8 mouse cellular contexts compared by ENCODE assay signal in genomic region chr12:14150936-14151631, GRCm38 (mm10). TPM values are rescaled to one million over a fixed set of nuclear protein-coding genes. Genes with fewer than 3 reads are reported as not detected.
DNase-seq lines count a peak whose midpoint lies in the region; ATAC-seq and TF ChIP-seq lines count a peak whose summit lies in the region.

No protein-coding gene starts in this region.

- H3K36me3 ChIP-seq in heart, embryonic 14.5 days (ENCODE audit: control insufficient read depth, insufficient read depth, low read length): no peaks in the 10 kb centered on the region
- H3K36me3 ChIP-seq in liver, embryonic 15.5 days (replicated peaks): no peaks in the 10 kb centered on the region

- no peaks in the 10 kb centered on the region for H3K4me1 ChIP-seq in cortical plate, adult 2 months (ENCODE audit: control insufficient read depth, insufficient read depth, low read length)
- H3K4me1 ChIP-seq in heart, embryonic 14.5 days (ENCODE audit: control insufficient read depth in 2 of 2, insufficient read depth in 2 of 2, low read length in 2 of 2): peaks cover 3 to 13% of the 10 kb centered on the region in 2 experiments; a peak in 2 of 4 replicates
- no peaks in the 10 kb centered on the region for H3K4me1 ChIP-seq in liver, embryonic 15.5 days (replicated peaks)

- TF ChIP-seq CTCF in cortical plate, adult 2 months (IDR thresholded peaks at IDR 0.05; ENCODE audit: extremely low read depth, insufficient read depth, low read length): no peak

- peak overlapping the region; percentile 64 for H3K4me3 ChIP-seq in cortical plate, adult 2 months (ENCODE audit: insufficient read depth, low read length)
- H3K4me3 ChIP-seq in heart, embryonic 14.5 days (ENCODE audit: control insufficient read depth in 1 of 2, insufficient read depth in 1 of 2, low read depth in 1 of 2, low read length in 2 of 2): peak overlapping the region; percentile 64 to 66
- H3K4me3 ChIP-seq in liver, embryonic 15.5 days (replicated peaks): peak overlapping the region; percentile 47

- peak overlapping the region; percentile 73 for H3K9ac ChIP-seq in heart, embryonic 14.5 days (ENCODE audit: low read length)
- no peak overlapping the region for H3K9ac ChIP-seq in liver, embryonic 15.5 days

- peak overlapping the region; percentile 95 for H3K4me2 ChIP-seq in heart, embryonic 14.5 days (ENCODE audit: low read length)
- peak overlapping the region; percentile 63 for H3K4me2 ChIP-seq in liver, embryonic 15.5 days

- no peak for TF ChIP-seq POLR2A in cortical plate, adult 2 months (IDR thresholded peaks at IDR 0.05; ENCODE audit: extremely low read depth, insufficient read depth, low read length)

- no peak for ATAC-seq in heart, embryonic 14.5 days (ENCODE audit: insufficient number of reproducible peaks, insufficient read depth, low FRiP score, low read depth)
- ATAC-seq in liver, embryonic 15.5 days (ENCODE audit: insufficient read depth): peak; percentile 43; the same call in 1 of the 2 replicates

- WGBS in heart, embryonic 14.5 days: 7% methylated on average over 19 of the region's 19 CpGs
- WGBS in liver, embryonic 15.5 days (ENCODE audit: insufficient replicate concordance): 8% methylated on average over 19 of the region's 19 CpGs

- H3K27ac ChIP-seq in cortical plate, adult 2 months (ENCODE audit: insufficient read depth, low read length): peak overlapping the region; percentile 65
- H3K27ac ChIP-seq in heart, embryonic 14.5 days (replicated peaks in 1 of 2; ENCODE audit: control insufficient read depth in 1 of 2, insufficient read depth in 1 of 2, low read depth in 2 of 2, low read length in 2 of 2): no peak overlapping the region
- H3K27ac ChIP-seq in liver, embryonic 15.5 days (replicated peaks): no peak overlapping the region

- peaks cover 23% of the 10 kb centered on the region for H3K27me3 ChIP-seq in heart, embryonic 14.5 days (ENCODE audit: control insufficient read depth, insufficient read depth, low read length)
- H3K27me3 ChIP-seq in liver, embryonic 15.5 days: peaks cover 48% of the 10 kb centered on the region

- peak; percentile 4 to 40 for DNase-seq in cerebellum, adult 18-20 months
- no peak for DNase-seq in cerebellum, adult 11 months
- peak; percentile 13 to 36 for DNase-seq in kidney, postnatal 36 days
- DNase-seq in right cerebral cortex, adult 18-20 months: peak; percentile 74
- DNase-seq in natural killer cell, adult 2 months (ENCODE audit: low spot score in 2 of 2): no peak

- H3K9me3 ChIP-seq in heart, embryonic 14.5 days (ENCODE audit: control insufficient read depth, low read length): no peaks in the 10 kb centered on the region
- no peaks in the 10 kb centered on the region for H3K9me3 ChIP-seq in liver, embryonic 15.5 days (replicated peaks)

RNA-seq across cellular contexts. Expression of gene Fam84a, which starts 0.8 kb away (rescaled TPM):
- polyA plus RNA-seq in cortical plate, adult 2 months (2012; rRNA removed): 30.8 and 34.0 TPM in 2 replicates
- polyA plus RNA-seq in heart, embryonic 14.5 days (2014; fragmentation: Nextera tagmentation; extraction: Ambion mirVana): 2.1 and 2.8 TPM in 2 replicates
- 1.0 and 1.2 TPM in 2 replicates for polyA plus RNA-seq in liver, embryonic 15.5 days (2015; fragmentation: Nextera tagmentation; extraction: Ambion mirVana)

Comparison
In these comparisons a context has a peak if more than half of its experiments do, and no peak if none do; other contexts are left out.
1. DNase-seq: peak in cerebellum, adult 18-20 months (2 of 2), kidney, postnatal 36 days (2 of 2) and right cerebral cortex, adult 18-20 months (single experiment); none in cerebellum, adult 11 months (single experiment) and natural killer cell, adult 2 months (0 of 2).
2. Peak in every context shown above with its lines, with median percentiles within 50 percentile points of each other: H3K4me3 ChIP-seq.